In the genomic region with DNA sequence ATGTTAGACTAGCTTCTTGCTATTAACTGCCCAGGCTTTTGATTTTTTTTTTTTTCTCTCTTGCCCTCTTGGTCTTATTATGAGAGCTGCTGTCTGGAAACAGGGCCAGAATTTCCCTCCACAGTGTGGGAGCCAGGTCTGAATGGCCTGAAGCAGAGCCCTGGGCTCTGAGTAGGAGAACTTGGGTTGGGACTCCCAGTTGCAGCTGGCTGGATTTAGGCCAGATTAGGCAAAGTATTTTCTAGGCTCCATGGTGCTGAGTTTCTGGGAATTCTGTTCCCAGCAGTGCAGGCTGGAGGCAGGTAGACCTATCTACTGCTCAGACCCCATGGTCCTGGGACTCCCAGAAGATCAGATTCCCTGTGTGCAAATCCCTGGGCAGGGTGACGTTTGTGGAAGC, we compare ENCODE assay signal across 9 mouse cellular contexts. TPM values are rescaled to one million over a fixed set of nuclear protein-coding genes. Genes with fewer than 3 reads are reported as not detected.
DNase-seq lines count a peak whose midpoint lies in the region; ATAC-seq and TF ChIP-seq lines count a peak whose summit lies in the region.
"Had no signal": no experiment of that assay in that cellular context is flagged by ENCODE, and none has a peak within 500 bp of the region (broad histone marks: within the 10 kb centered on the region; RNA-seq: fewer than 3 reads in every experiment).

No protein-coding gene starts in this region.

- 93% methylated on average over 1 of the region's 1 CpGs for WGBS in neural tube, embryonic 11.5 days
- WGBS in hindbrain, embryonic 15.5 days = 75% methylated on average over 1 of the region's 1 CpGs
- 50% methylated on average over 1 of the region's 1 CpGs for WGBS in stomach, postnatal 0 days

- H3K4me1 ChIP-seq in neural tube, embryonic 11.5 days (ENCODE audit: control insufficient read depth, insufficient read depth, low read length) = peaks cover 21% of the 10 kb centered on the region
- H3K4me1 ChIP-seq in hindbrain, embryonic 15.5 days (replicated peaks) = peaks cover 91% of the 10 kb centered on the region
- peaks cover 10% of the 10 kb centered on the region for H3K4me1 ChIP-seq in stomach, postnatal 0 days (replicated peaks; ENCODE audit: control insufficient read depth, insufficient read depth)

- H3K27me3 ChIP-seq in neural tube, embryonic 11.5 days (ENCODE audit: control insufficient read depth, insufficient read depth, low read length) = no peaks in the 10 kb centered on the region
- H3K27me3 ChIP-seq in hindbrain, embryonic 15.5 days = no peaks in the 10 kb centered on the region
- H3K27me3 ChIP-seq in stomach, postnatal 0 days (ENCODE audit: control insufficient read depth, insufficient read depth, low read length) = no peaks in the 10 kb centered on the region

- no peak for ATAC-seq in neural tube, embryonic 11.5 days (ENCODE audit: insufficient read depth, low FRiP score, low TSS enrichment)
- no peak for ATAC-seq in hindbrain, embryonic 15.5 days (ENCODE audit: low FRiP score, low read depth)
- no peak for ATAC-seq in stomach, postnatal 0 days (ENCODE audit: low FRiP score, low TSS enrichment)

- no peaks in the 10 kb centered on the region for H3K36me3 ChIP-seq in neural tube, embryonic 11.5 days (ENCODE audit: control insufficient read depth, insufficient read depth, low read length)
- H3K36me3 ChIP-seq in hindbrain, embryonic 15.5 days = no peaks in the 10 kb centered on the region
- no peaks in the 10 kb centered on the region for H3K36me3 ChIP-seq in stomach, postnatal 0 days (ENCODE audit: control insufficient read depth, insufficient read depth, low read length)

- TF ChIP-seq CTCF in stomach, postnatal 0 days (IDR thresholded peaks at IDR 0.05; ENCODE audit: low read depth) = no peak

- H3K9ac ChIP-seq in neural tube, embryonic 11.5 days (ENCODE audit: low read length) = no peak overlapping the region
- H3K9ac ChIP-seq in hindbrain, embryonic 15.5 days = no peak overlapping the region
- 0 out of 2 replicates have a peak overlapping the region, but pooled peaks have one; percentile 8 for H3K9ac ChIP-seq in stomach, postnatal 0 days (ENCODE audit: low read length)

- no peak for TF ChIP-seq EP300 in stomach, postnatal 0 days (optimal IDR thresholded peaks at IDR 0.05)

- no peaks in the 10 kb centered on the region for H3K9me3 ChIP-seq in neural tube, embryonic 11.5 days (ENCODE audit: control insufficient read depth, low read length)
- no peaks in the 10 kb centered on the region for H3K9me3 ChIP-seq in hindbrain, embryonic 15.5 days
- H3K9me3 ChIP-seq in stomach, postnatal 0 days (ENCODE audit: control insufficient read depth, low read length) = no peaks in the 10 kb centered on the region

- peak; percentile 96 for DNase-seq in heart, adult 11 months
- DNase-seq in heart, adult 8-10 months (ENCODE audit: low spot score) = no peak
- no peak for DNase-seq in neural tube, embryonic 11.5 days (ENCODE audit: low spot score)
- DNase-seq in neural tube, embryonic 10.5 days (ENCODE audit: extremely low spot score, low spot score) = no peak
- DNase-seq in stomach, postnatal 0 days (ENCODE audit: low spot score) = no peak
- DNase-seq in urinary bladder, postnatal 4 days (ENCODE audit: low spot score in 2 of 2) = no peak
- DNase-seq in layer of hippocampus, adult 9-11 months = no peak
- DNase-seq: layer of hippocampus, postnatal 36 days had no signal

- 0 out of 2 replicates have a peak overlapping the region, but pooled peaks have one; percentile 8 for H3K27ac ChIP-seq in neural tube, embryonic 11.5 days (ENCODE audit: low read depth, low read length)
- peak overlapping the region; percentile 50; the same call in 1 of the 2 replicates for H3K27ac ChIP-seq in hindbrain, embryonic 15.5 days (replicated peaks)
- peak overlapping the region; percentile 53; the same call in 1 of the 2 replicates for H3K27ac ChIP-seq in stomach, postnatal 0 days (replicated peaks)

- no peak overlapping the region for H3K4me2 ChIP-seq in neural tube, embryonic 11.5 days (ENCODE audit: low read depth)
- H3K4me2 ChIP-seq in hindbrain, embryonic 15.5 days = no peak overlapping the region
- no peak overlapping the region for H3K4me2 ChIP-seq in stomach, postnatal 0 days (replicated peaks; ENCODE audit: low read depth)

- no peak overlapping the region for H3K4me3 ChIP-seq in neural tube, embryonic 11.5 days (ENCODE audit: low read depth, low read length)
- no peak overlapping the region for H3K4me3 ChIP-seq in hindbrain, embryonic 15.5 days
- no peak overlapping the region for H3K4me3 ChIP-seq in stomach, postnatal 0 days (ENCODE audit: low read depth, low read length)

RNA-seq across cellular contexts. Expression of gene Sdc3, which starts 6.1 kb away (rescaled TPM):
- total RNA-seq in heart, adult 8-10 months (2022) = 10 to 100 TPM; 24.2 to 48.6 (median 39.2) TPM
- polyA plus RNA-seq in neural tube, embryonic 11.5 days (2014; fragmentation: Nextera tagmentation; extraction: Ambion mirVana) = 22.3 and 23.2 TPM in 2 replicates
- 146 and 182 TPM in 2 replicates for polyA plus RNA-seq in hindbrain, embryonic 15.5 days (2015; fragmentation: Nextera tagmentation; extraction: Ambion mirVana)
- 11.0 and 12.8 TPM in 2 replicates for polyA plus RNA-seq in stomach, postnatal 0 days (2015; fragmentation: Nextera tagmentation; extraction: Ambion mirVana)
